Mouse (Mus musculus) lung, adult 2 months (tissue): ENCODE data around the gene Slc33a1.

ENCODE experiments used
- CTCF ChIP-seq: fragments of 200-500 bp; IDR thresholded peaks from 2 replicates; pipeline ENCODE4 v1.5.1; 2011; ENCODE audit warnings: mild to moderate bottlenecking, low read length, control low read depth; ENCODE audit not compliant: insufficient read depth
- POLR2A ChIP-seq: fragments of 200-500 bp; IDR thresholded peaks from 2 replicates; pipeline ENCODE4 v1.6.1; 2011; ENCODE audit warnings: low read depth, mild to moderate bottlenecking, control low read depth, low read length, borderline replicate concordance; ENCODE audit errors: extremely low read depth

DNA sequence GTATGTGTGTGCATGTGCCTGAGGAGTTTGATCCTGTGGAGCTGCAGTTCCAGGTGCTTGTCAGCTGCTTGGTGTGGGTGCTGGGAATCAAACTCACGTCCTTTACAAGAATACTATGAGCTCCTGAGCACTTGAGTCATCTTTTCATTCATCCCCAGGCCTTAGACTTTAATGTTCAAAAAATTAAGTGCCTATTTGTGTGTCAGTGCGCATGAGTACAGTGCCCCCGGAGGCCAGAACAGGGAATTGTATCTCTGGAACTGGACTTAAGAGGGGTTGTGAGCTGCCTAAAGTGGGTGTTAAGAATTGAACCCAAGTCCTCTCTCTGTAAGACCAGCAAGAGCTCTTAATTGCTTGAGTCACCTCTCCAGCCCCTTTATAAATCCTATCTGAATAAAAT is 44.9 kb downstream of the Slc33a1 start:
- peak; percentile 33; the same call in 1 of the 2 replicates for TF ChIP-seq CTCF
- no peak for TF ChIP-seq POLR2A
